In the genomic region with DNA sequence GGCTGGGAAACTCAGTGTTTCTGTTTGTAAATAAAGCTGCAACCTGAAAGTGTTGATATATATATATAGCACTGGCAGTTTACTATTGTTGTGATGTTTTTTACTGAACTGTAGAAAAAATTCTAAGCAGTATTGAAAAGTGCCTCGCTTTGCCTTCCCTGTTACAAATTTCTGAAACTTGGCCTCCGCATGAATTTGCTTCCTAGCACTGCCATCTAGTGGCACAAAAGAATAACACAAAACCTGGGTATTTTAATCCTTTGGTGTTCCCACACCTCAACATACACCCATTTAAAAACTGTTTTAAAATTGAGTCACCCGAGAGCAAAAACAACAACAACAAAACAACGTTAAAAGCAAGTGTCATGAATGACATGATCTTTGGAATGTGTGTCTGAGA, we compare ENCODE assay signal across 8 mouse cellular contexts. TPM values are rescaled to one million over a fixed set of nuclear protein-coding genes. Genes with fewer than 3 reads are reported as not detected.
DNase-seq lines count a peak whose midpoint lies in the region; ATAC-seq lines count a peak whose summit lies in the region.

No protein-coding gene starts in this region.

- no peaks in the 10 kb centered on the region for H3K4me1 ChIP-seq in heart, embryonic 11.5 days (ENCODE audit: control insufficient read depth, insufficient read depth, low read length)

- H3K27ac ChIP-seq in heart, embryonic 11.5 days (ENCODE audit: low read depth, low read length) = no peak overlapping the region

- peak; percentile 63 for DNase-seq in heart, adult 8-10 months (ENCODE audit: low spot score)
- peak; percentile 23 for DNase-seq in ovary, postnatal 14 days (ENCODE audit: low spot score)
- DNase-seq in ovary, adult 18-20 months (ENCODE audit: low spot score) = no peak
- DNase-seq in c-Kit-positive CD71-positive TER-119-negative erythroid progenitor cells, embryonic 14.5 days (ENCODE audit: low read depth) = peak; percentile 2
- DNase-seq in kidney, postnatal 10 days = peak; percentile 26
- no peak for DNase-seq in spleen, postnatal 10 days (ENCODE audit: low spot score in 2 of 2)
- no peak for DNase-seq in testis, postnatal 10 days (ENCODE audit: low spot score)

- ATAC-seq in heart, embryonic 11.5 days (replicated peaks; ENCODE audit: insufficient number of reproducible peaks, low FRiP score, low TSS enrichment) = no peak

- no peak overlapping the region for H3K4me3 ChIP-seq in heart, embryonic 11.5 days (ENCODE audit: low read depth, low read length)

- H3K36me3 ChIP-seq in heart, embryonic 11.5 days (ENCODE audit: control insufficient read depth, insufficient read depth, low read length) = no peaks in the 10 kb centered on the region

- 6% methylated on average over 4 of the region's 4 CpGs for WGBS in heart, embryonic 11.5 days (ENCODE audit: insufficient replicate concordance)

- H3K9ac ChIP-seq in heart, embryonic 11.5 days (ENCODE audit: low read depth, low read length) = no peak overlapping the region

- H3K27me3 ChIP-seq in heart, embryonic 11.5 days (ENCODE audit: control insufficient read depth, insufficient read depth, low read length) = peaks cover 34% of the 10 kb centered on the region

- no peak overlapping the region for H3K4me2 ChIP-seq in heart, embryonic 11.5 days

- H3K9me3 ChIP-seq in heart, embryonic 11.5 days (replicated peaks; ENCODE audit: control insufficient read depth, low read length) = no peaks in the 10 kb centered on the region

RNA-seq across cellular contexts. Expression of a gene that starts 51.5 kb away (rescaled TPM):
- under 1 TPM in 2 of 4 experiments, not detected in 2; 0.16 to 0.40 TPM for total RNA-seq in heart, adult 8-10 months (2022)
- polyA plus RNA-seq in heart, embryonic 11.5 days (2014; fragmentation: Nextera tagmentation; extraction: Ambion mirVana) = 0.41 and 0.73 TPM in 2 replicates

Comparison
In these comparisons a context has a peak if more than half of its experiments do, and no peak if none do; other contexts are left out.
1. DNase-seq: peak in heart, adult 8-10 months (single experiment), ovary, postnatal 14 days (single experiment), c-Kit-positive CD71-positive TER-119-negative erythroid progenitor cells, embryonic 14.5 days (single experiment) and kidney, postnatal 10 days (single experiment); none in ovary, adult 18-20 months (single experiment), spleen, postnatal 10 days (0 of 2) and testis, postnatal 10 days (single experiment).